Mouse (Mus musculus): ENCODE results near the gene Ran.
"Not testable (repeated sequence)": the region's sequence is repeated elsewhere in the genome, so short reads cannot be mapped to it uniquely, and the experiment has no call there.

Gene Ran

GRCm38 (mm10) chr5:129019497-129020299, at the start of gene Ran:
Ran (plus strand) TSS chr5:129020069.
- DNase-seq (ENCODE audit: low spot score in 2 of 2): peak; percentile 88 to 99

GRCm38 (mm10) chr5:128970878-128971277, 49.0 kb upstream of the Ran start:
- DNase-seq (ENCODE audit: low spot score in 2 of 2): no peak

- peak; percentile 63 to 79 for DNase-seq (ENCODE audit: low spot score in 2 of 2)
These were observed 48.6 kb upstream of the Ran start for GRCm38 (mm10) chr5:128971298-128971697.

- peak; percentile 36 to 42 for DNase-seq (ENCODE audit: low spot score in 2 of 2)
These were observed 43.6 kb upstream of the Ran start for GRCm38 (mm10) chr5:128976266-128976665.

GRCm38 (mm10) chr5:128977466-128977865, 42.4 kb upstream of the Ran start:
- not testable (repeated sequence) for DNase-seq (ENCODE audit: low spot score in 2 of 2)

- no peak for DNase-seq (ENCODE audit: low spot score in 2 of 2)
These were observed 40.9 kb upstream of the Ran start for GRCm38 (mm10) chr5:128978957-128979356.

- DNase-seq (ENCODE audit: low spot score in 2 of 2): no peak
These were observed 39.0 kb upstream of the Ran start for GRCm38 (mm10) chr5:128980857-128981256.

GRCm38 (mm10) chr5:128981607-128982006, 38.3 kb upstream of the Ran start:
- peak; percentile 73 to 82 for DNase-seq (ENCODE audit: low spot score in 2 of 2)

GRCm38 (mm10) chr5:128984536-128984935, 35.3 kb upstream of the Ran start:
- no peak for DNase-seq (ENCODE audit: low spot score in 2 of 2)

GRCm38 (mm10) chr5:128985946-128986345, 33.9 kb upstream of the Ran start:
- no peak for DNase-seq (ENCODE audit: low spot score in 2 of 2)

GRCm38 (mm10) chr5:128987141-128987954, 32.5 kb upstream of the Ran start:
- peak in 1 of 2 experiments; percentile 39 for DNase-seq (ENCODE audit: low spot score in 2 of 2)

- no peak for DNase-seq (ENCODE audit: low spot score in 2 of 2)
These were observed 19.0 kb upstream of the Ran start for GRCm38 (mm10) chr5:129000706-129001468.

GRCm38 (mm10) chr5:129002571-129003011, 17.3 kb upstream of the Ran start:
- DNase-seq (ENCODE audit: low spot score in 2 of 2): no peak

- DNase-seq (ENCODE audit: low spot score in 2 of 2): no peak
These were observed 14.5 kb upstream of the Ran start for GRCm38 (mm10) chr5:129005416-129005815.

- no peak for DNase-seq (ENCODE audit: low spot score in 2 of 2)
These were observed 13.7 kb upstream of the Ran start for GRCm38 (mm10) chr5:129006031-129006788.

- no peak for DNase-seq (ENCODE audit: low spot score in 2 of 2)
These were observed 12.5 kb upstream of the Ran start for GRCm38 (mm10) chr5:129007105-129007957.

- no peak for DNase-seq (ENCODE audit: low spot score in 2 of 2)
These were observed 11.9 kb upstream of the Ran start for GRCm38 (mm10) chr5:129008008-129008407.

- peak; percentile 70 to 83 for DNase-seq (ENCODE audit: low spot score in 2 of 2)
These were observed 11.4 kb upstream of the Ran start, which contains the start of gene Stx2 for GRCm38 (mm10) chr5:129008412-129008826. Stx2 (minus strand) TSS chr5:129008574.

- DNase-seq (ENCODE audit: low spot score in 2 of 2): no peak
These were observed 10.3 kb upstream of the Ran start for GRCm38 (mm10) chr5:129009577-129009976.

GRCm38 (mm10) chr5:129010937-129011336, 8.9 kb upstream of the Ran start:
- no peak for DNase-seq (ENCODE audit: low spot score in 2 of 2)
